ENCODE assay signal across 8 mouse cellular contexts in genomic region chr16:11203600-11204390, GRCm38 (mm10). TPM values are rescaled to one million over a fixed set of nuclear protein-coding genes. Genes with fewer than 3 reads are reported as not detected.
DNase-seq lines count a peak whose midpoint lies in the region; ATAC-seq and TF ChIP-seq lines count a peak whose summit lies in the region.

No protein-coding gene starts in this region.

- 5% methylated on average over 24 of the region's 24 CpGs for WGBS in heart, postnatal 0 days
- WGBS in forebrain, embryonic 12.5 days, result 10% methylated on average over 24 of the region's 24 CpGs
- WGBS in liver, embryonic 16.5 days (ENCODE audit: insufficient replicate concordance), result 2% methylated on average over 24 of the region's 24 CpGs

- H3K9me3 ChIP-seq in heart, postnatal 0 days (replicated peaks; ENCODE audit: control insufficient read depth, low read length), result no peaks in the 10 kb centered on the region
- H3K9me3 ChIP-seq in ES-E14 (ENCODE audit: control insufficient read depth, insufficient read depth, low read depth, low read length), result no peaks in the 10 kb centered on the region
- H3K9me3 ChIP-seq in forebrain, embryonic 12.5 days, result no peaks in the 10 kb centered on the region
- no peaks in the 10 kb centered on the region for H3K9me3 ChIP-seq in liver, embryonic 16.5 days (replicated peaks; ENCODE audit: control insufficient read depth, low read length)

- peak overlapping the region; percentile 80 for H3K4me2 ChIP-seq in heart, postnatal 0 days (ENCODE audit: low read depth, low read length)
- peak overlapping the region; percentile 88 for H3K4me2 ChIP-seq in forebrain, embryonic 12.5 days
- H3K4me2 ChIP-seq in liver, embryonic 16.5 days (ENCODE audit: low read depth, low read length), result peak overlapping the region; percentile 78

- TF ChIP-seq EP300 in heart, postnatal 0 days (IDR thresholded peaks at IDR 0.05; ENCODE audit: low read depth), result no peak

- H3K36me3 ChIP-seq in heart, postnatal 0 days (replicated peaks; ENCODE audit: control insufficient read depth, insufficient read depth, low read length), result peaks cover 33% of the 10 kb centered on the region
- H3K36me3 ChIP-seq in ES-E14 (ENCODE audit: control insufficient read depth, insufficient read depth, low read length, poor library complexity, severe bottlenecking), result peaks cover 25% of the 10 kb centered on the region
- H3K36me3 ChIP-seq in forebrain, embryonic 12.5 days (replicated peaks), result peaks cover 40% of the 10 kb centered on the region
- peaks cover 19% of the 10 kb centered on the region for H3K36me3 ChIP-seq in liver, embryonic 16.5 days (ENCODE audit: control insufficient read depth, insufficient read depth)

- peak overlapping the region; percentile 85 for H3K27ac ChIP-seq in heart, postnatal 0 days (ENCODE audit: low read depth)
- peak overlapping the region; percentile 2; the same call in 1 of the 2 replicates for H3K27ac ChIP-seq in ES-E14 (ENCODE audit: insufficient read depth, low read depth, low read length, poor library complexity, severe bottlenecking)
- no peak overlapping the region; the same call in 1 of the 2 replicates for H3K27ac ChIP-seq in forebrain, embryonic 12.5 days
- peak overlapping the region; percentile 75 for H3K27ac ChIP-seq in liver, embryonic 16.5 days (ENCODE audit: low read length)

- DNase-seq in heart, postnatal 0 days (ENCODE audit: low spot score), result no peak
- no peak for DNase-seq in heart, adult 9 months (ENCODE audit: low spot score in 2 of 2)
- DNase-seq in ES-E14 (ENCODE audit: low read depth, low spot score), result no peak
- DNase-seq in frontal cortex, postnatal 36 days (ENCODE audit: low spot score in 2 of 2), result no peak
- no peak for DNase-seq in layer of hippocampus, adult 9-10 months (ENCODE audit: low spot score)
- DNase-seq in cerebellum, postnatal 25 days, result no peak

- no peak for TF ChIP-seq CTCF in heart, postnatal 0 days (IDR thresholded peaks at IDR 0.05; ENCODE audit: low read depth)

- no peaks in the 10 kb centered on the region for H3K27me3 ChIP-seq in heart, postnatal 0 days (ENCODE audit: control insufficient read depth, insufficient read depth, low read length)
- no peaks in the 10 kb centered on the region for H3K27me3 ChIP-seq in forebrain, embryonic 12.5 days
- H3K27me3 ChIP-seq in liver, embryonic 16.5 days (ENCODE audit: control insufficient read depth, insufficient read depth, low read depth, low read length), result no peaks in the 10 kb centered on the region

- in situ Hi-C loops in ES-E14 (cut with MboI; ENCODE audit: low sequenced_read_pairs in 2 of 2, unreplicated experiment in 2 of 2), result no loop called here

- H3K4me3 ChIP-seq in heart, postnatal 0 days (ENCODE audit: low read depth, low read length), result peak overlapping the region; percentile 89
- peak overlapping the region; percentile 96 to 97 for H3K4me3 ChIP-seq in ES-E14 (ENCODE audit: insufficient read depth in 1 of 2, low read depth in 1 of 2, low read length in 2 of 2, poor library complexity in 1 of 2, severe bottlenecking in 1 of 2)
- H3K4me3 ChIP-seq in forebrain, embryonic 12.5 days (replicated peaks), result peak overlapping the region; percentile 94
- peak overlapping the region; percentile 89 for H3K4me3 ChIP-seq in liver, embryonic 16.5 days (ENCODE audit: low read depth, low read length)

- no peak for ATAC-seq in heart, postnatal 0 days (ENCODE audit: insufficient read depth, low read depth)
- peak; percentile 55 for ATAC-seq in forebrain, embryonic 12.5 days (ENCODE audit: low FRiP score)
- peak; percentile 49 for ATAC-seq in liver, embryonic 16.5 days (ENCODE audit: low read depth)

- peak overlapping the region; percentile 86 for H3K9ac ChIP-seq in heart, postnatal 0 days (replicated peaks; ENCODE audit: low read depth, low read length)
- H3K9ac ChIP-seq in ES-E14 (ENCODE audit: insufficient read depth, low read depth, low read length, poor library complexity, severe bottlenecking), result peak overlapping the region; percentile 80
- H3K9ac ChIP-seq in forebrain, embryonic 12.5 days, result peak overlapping the region; percentile 91
- peak overlapping the region; percentile 84 for H3K9ac ChIP-seq in liver, embryonic 16.5 days (ENCODE audit: low read depth, low read length)

- H3K4me1 ChIP-seq in heart, postnatal 0 days (ENCODE audit: control insufficient read depth, insufficient read depth), result peaks cover 20% of the 10 kb centered on the region
- H3K4me1 ChIP-seq in ES-E14 (ENCODE audit: control insufficient read depth in 2 of 2, insufficient read depth in 2 of 2, low read length in 2 of 2, poor library complexity in 1 of 2), result peaks cover 2% of the 10 kb centered on the region in 2 experiments
- H3K4me1 ChIP-seq in forebrain, embryonic 12.5 days, result peaks cover 30% of the 10 kb centered on the region
- H3K4me1 ChIP-seq in liver, embryonic 16.5 days (ENCODE audit: control insufficient read depth, low read depth, low read length), result peaks cover 16% of the 10 kb centered on the region

TF ChIP-seq in ES-E14, 5 proteins besides CTCF, POLR2A, EP300 and RAD21:
- TF ChIP-seq HCFC1 (IDR thresholded peaks at IDR 0.05; ENCODE audit: borderline replicate concordance, insufficient read depth, low read length), result no peak
- TF ChIP-seq ZNF384 (IDR thresholded peaks at IDR 0.05; ENCODE audit: low read depth, low read length), result no peak
- no peak for TF ChIP-seq MAFK (IDR thresholded peaks at IDR 0.05; ENCODE audit: insufficient read depth, low read depth, low read length)
- no peak for TF ChIP-seq ZC3H11A (IDR thresholded peaks at IDR 0.05; ENCODE audit: borderline replicate concordance, low read depth, low read length)
- no peak for TF ChIP-seq CHD2 (IDR thresholded peaks at IDR 0.05; ENCODE audit: low read depth, low read length)

RNA-seq across cellular contexts. Expression of gene Rsl1d1, which starts 0.7 kb away (rescaled TPM):
- 54.1 and 71.0 TPM in 2 replicates for total RNA-seq in heart, postnatal 0 days (2014; rRNA removed; ENCODE audit: low replicate concordance)
- 99.2 and 106 TPM in 2 replicates for polyA plus RNA-seq in heart, postnatal 0 days (2015; fragmentation: Nextera tagmentation; extraction: Ambion mirVana)
- total RNA-seq in ES-E14 (2012; rRNA removed), result 167 and 203 TPM in 2 replicates
- 220 and 228 TPM in 2 replicates for polyA plus RNA-seq in forebrain, embryonic 12.5 days (2016; fragmentation: Nextera tagmentation; extraction: Ambion mirVana)
- polyA plus RNA-seq in liver, embryonic 16.5 days (2015; fragmentation: Nextera tagmentation; extraction: Ambion mirVana), result 66.9 and 74.3 TPM in 2 replicates

RNA-seq across cellular contexts. Expression of gene Zc3h7a, which starts 27.6 kb away (rescaled TPM):
- total RNA-seq in heart, postnatal 0 days (2014; rRNA removed; ENCODE audit: low replicate concordance), result 38.1 and 51.7 TPM in 2 replicates
- 28.6 and 30.3 TPM in 2 replicates for polyA plus RNA-seq in heart, postnatal 0 days (2015; fragmentation: Nextera tagmentation; extraction: Ambion mirVana)
- total RNA-seq in ES-E14 (2012; rRNA removed), result 57.3 and 59.2 TPM in 2 replicates
- polyA plus RNA-seq in forebrain, embryonic 12.5 days (2016; fragmentation: Nextera tagmentation; extraction: Ambion mirVana), result 91.5 and 106 TPM in 2 replicates
- polyA plus RNA-seq in liver, embryonic 16.5 days (2015; fragmentation: Nextera tagmentation; extraction: Ambion mirVana), result 37.8 and 39.1 TPM in 2 replicates

RNA-seq across cellular contexts. Expression of gene Gspt1, which starts 50.3 kb away (rescaled TPM):
- total RNA-seq in heart, postnatal 0 days (2014; rRNA removed; ENCODE audit: low replicate concordance), result 26.9 and 31.8 TPM in 2 replicates
- 31.2 and 31.4 TPM in 2 replicates for polyA plus RNA-seq in heart, postnatal 0 days (2015; fragmentation: Nextera tagmentation; extraction: Ambion mirVana)
- 76.1 and 89.8 TPM in 2 replicates for total RNA-seq in ES-E14 (2012; rRNA removed)
- polyA plus RNA-seq in forebrain, embryonic 12.5 days (2016; fragmentation: Nextera tagmentation; extraction: Ambion mirVana), result 103 and 104 TPM in 2 replicates
- 29.8 and 30.6 TPM in 2 replicates for polyA plus RNA-seq in liver, embryonic 16.5 days (2015; fragmentation: Nextera tagmentation; extraction: Ambion mirVana)
